In genomic region chr2:74063777-74064176, GRCm38 (mm10) we compare ENCODE assay signal across 8 mouse cellular contexts.
DNase-seq lines count a peak whose midpoint lies in the region; ATAC-seq and TF ChIP-seq lines count a peak whose summit lies in the region.
"Had no signal": no experiment of that assay in that cellular context is flagged by ENCODE, and none has a peak within 500 bp of the region (broad histone marks: within the 10 kb centered on the region; RNA-seq: fewer than 3 reads in every experiment).

No protein-coding gene starts in this region.

- no peak overlapping the region for H3K27ac ChIP-seq in hindbrain, embryonic 11.5 days (ENCODE audit: low read depth, low read length)
- H3K27ac ChIP-seq in midbrain, embryonic 12.5 days (replicated peaks) = peak overlapping the region; percentile 4; the same call in 1 of the 2 replicates
- no peak overlapping the region for H3K27ac ChIP-seq in liver, postnatal 0 days (ENCODE audit: low read depth)

- WGBS in hindbrain, embryonic 11.5 days = 64% methylated on average over 15 of the region's 15 CpGs
- WGBS in midbrain, embryonic 12.5 days = 54% methylated on average over 15 of the region's 15 CpGs
- 81% methylated on average over 15 of the region's 15 CpGs for WGBS in liver, postnatal 0 days (ENCODE audit: insufficient replicate concordance)

- no peak overlapping the region for H3K4me2 ChIP-seq in hindbrain, embryonic 11.5 days (replicated peaks; ENCODE audit: low read depth, low read length)
- H3K4me2 ChIP-seq in midbrain, embryonic 12.5 days (replicated peaks) = peak overlapping the region; percentile 14; the same call in 1 of the 2 replicates
- no peak overlapping the region for H3K4me2 ChIP-seq in liver, postnatal 0 days (ENCODE audit: low read depth, low read length)

- peak; percentile 46 for DNase-seq in brain, embryonic 18.5 days (ENCODE audit: low read depth, low spot score)
- DNase-seq in cerebellum, adult 18-20 months = peak; percentile 69 to 75
- DNase-seq in hindbrain, embryonic 11.5 days (ENCODE audit: low spot score) = peak; percentile 20
- no peak for DNase-seq in B cell, adult 2 months
- no peak for DNase-seq in heart, adult 18-20 months
- no peak for DNase-seq in liver, postnatal 0 days

- H3K4me1 ChIP-seq in hindbrain, embryonic 11.5 days (replicated peaks; ENCODE audit: control insufficient read depth, insufficient read depth, low read length) = no peaks in the 10 kb centered on the region; the same call in 1 of the 2 replicates
- H3K4me1 ChIP-seq in midbrain, embryonic 12.5 days = peaks cover 15% of the 10 kb centered on the region
- no peaks in the 10 kb centered on the region for H3K4me1 ChIP-seq in liver, postnatal 0 days (ENCODE audit: insufficient read depth)
- H3K4me1 ChIP-seq: megakaryocyte, embryonic 14.5 days had no signal

- no peaks in the 10 kb centered on the region for H3K36me3 ChIP-seq in hindbrain, embryonic 11.5 days (ENCODE audit: control insufficient read depth, insufficient read depth, low read length)
- no peaks in the 10 kb centered on the region for H3K36me3 ChIP-seq in midbrain, embryonic 12.5 days
- H3K36me3 ChIP-seq in liver, postnatal 0 days (replicated peaks; ENCODE audit: insufficient read depth, low read length) = no peaks in the 10 kb centered on the region

- H3K9me3 ChIP-seq in hindbrain, embryonic 11.5 days (ENCODE audit: control insufficient read depth, low read length) = no peaks in the 10 kb centered on the region
- H3K9me3 ChIP-seq in midbrain, embryonic 12.5 days = no peaks in the 10 kb centered on the region
- H3K9me3 ChIP-seq in liver, postnatal 0 days (ENCODE audit: low read length) = no peaks in the 10 kb centered on the region
- H3K9me3 ChIP-seq: megakaryocyte, embryonic 14.5 days had no signal

- no peak overlapping the region for H3K9ac ChIP-seq in hindbrain, embryonic 11.5 days (ENCODE audit: low read depth, low read length)
- H3K9ac ChIP-seq in midbrain, embryonic 12.5 days (replicated peaks) = no peak overlapping the region
- H3K9ac ChIP-seq in liver, postnatal 0 days (replicated peaks) = no peak overlapping the region

- H3K4me3 ChIP-seq in hindbrain, embryonic 11.5 days (ENCODE audit: low read depth, low read length) = no peak overlapping the region
- no peak overlapping the region for H3K4me3 ChIP-seq in midbrain, embryonic 12.5 days
- H3K4me3 ChIP-seq in liver, postnatal 0 days (ENCODE audit: low read depth, low read length) = no peak overlapping the region
- H3K4me3 ChIP-seq: megakaryocyte, embryonic 14.5 days had no signal

- no peaks in the 10 kb centered on the region for H3K27me3 ChIP-seq in hindbrain, embryonic 11.5 days (ENCODE audit: control insufficient read depth, insufficient read depth, low read length)
- peaks cover 20% of the 10 kb centered on the region for H3K27me3 ChIP-seq in midbrain, embryonic 12.5 days
- peaks cover 4% of the 10 kb centered on the region; the same call in 1 of the 2 replicates for H3K27me3 ChIP-seq in liver, postnatal 0 days (ENCODE audit: insufficient read depth, low read length)

- peak; percentile 54; the same call in 1 of the 2 replicates for ATAC-seq in hindbrain, embryonic 11.5 days (ENCODE audit: low FRiP score)
- no peak for ATAC-seq in midbrain, embryonic 12.5 days (ENCODE audit: low FRiP score, low read depth)
- no peak for ATAC-seq in liver, postnatal 0 days

- no peak for TF ChIP-seq EP300 in liver, postnatal 0 days (IDR thresholded peaks at IDR 0.05; ENCODE audit: low read depth)

- TF ChIP-seq CTCF in liver, postnatal 0 days (IDR thresholded peaks at IDR 0.05; ENCODE audit: low read depth) = no peak

Comparison
In these comparisons a context has a peak if more than half of its experiments do, and no peak if none do; other contexts are left out.
1. DNase-seq: peak in brain, embryonic 18.5 days (single experiment), cerebellum, adult 18-20 months (2 of 2) and hindbrain, embryonic 11.5 days (single experiment); none in B cell, adult 2 months (0 of 2), heart, adult 18-20 months (0 of 2) and liver, postnatal 0 days (single experiment).